Mouse (Mus musculus) stomach, postnatal 0 days (tissue): ENCODE data around the gene Osbpl7.

Experiments
- CTCF ChIP-seq: IDR thresholded peaks from 2 replicates; pipeline ENCODE4 v1.5.1; 2016; ENCODE audit warnings: antibody characterized with exemption, low read depth, mild to moderate bottlenecking, moderate library complexity
- EP300 ChIP-seq: optimal IDR thresholded peaks from 2 replicates; pipeline ENCODE3; 2016; ENCODE audit warnings: antibody characterized with exemption

DNA sequence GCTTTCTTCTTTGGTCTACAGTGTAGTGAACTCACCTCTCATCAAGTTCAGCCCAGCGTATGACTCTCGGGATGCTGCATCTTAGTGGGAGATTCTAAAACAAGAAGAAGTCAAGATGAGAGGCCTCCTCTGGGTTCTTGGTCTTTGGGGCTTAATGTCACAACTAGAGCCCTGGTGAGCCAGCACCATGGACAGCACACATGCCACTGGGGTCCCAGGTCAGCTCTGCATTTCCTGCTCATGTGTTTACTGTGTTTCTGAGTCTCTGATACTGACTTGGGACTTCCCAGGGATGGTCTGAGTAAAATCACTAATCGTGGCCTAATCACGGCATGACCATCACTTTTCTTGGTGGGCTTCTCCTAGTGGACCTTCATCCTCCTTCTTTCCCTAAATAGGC, 28.3 kb downstream of the Osbpl7 start:
- TF ChIP-seq CTCF = no peak
- no peak for TF ChIP-seq EP300
